Mouse (Mus musculus): Measurements from ENCODE around the gene Chodl. TPM values are rescaled to one million over a fixed set of nuclear protein-coding genes. Genes with fewer than 3 reads are reported as not detected.

Chodl gene
- not detected in 2 replicates for polyA plus RNA-seq (2012; rRNA removed)

DNA sequence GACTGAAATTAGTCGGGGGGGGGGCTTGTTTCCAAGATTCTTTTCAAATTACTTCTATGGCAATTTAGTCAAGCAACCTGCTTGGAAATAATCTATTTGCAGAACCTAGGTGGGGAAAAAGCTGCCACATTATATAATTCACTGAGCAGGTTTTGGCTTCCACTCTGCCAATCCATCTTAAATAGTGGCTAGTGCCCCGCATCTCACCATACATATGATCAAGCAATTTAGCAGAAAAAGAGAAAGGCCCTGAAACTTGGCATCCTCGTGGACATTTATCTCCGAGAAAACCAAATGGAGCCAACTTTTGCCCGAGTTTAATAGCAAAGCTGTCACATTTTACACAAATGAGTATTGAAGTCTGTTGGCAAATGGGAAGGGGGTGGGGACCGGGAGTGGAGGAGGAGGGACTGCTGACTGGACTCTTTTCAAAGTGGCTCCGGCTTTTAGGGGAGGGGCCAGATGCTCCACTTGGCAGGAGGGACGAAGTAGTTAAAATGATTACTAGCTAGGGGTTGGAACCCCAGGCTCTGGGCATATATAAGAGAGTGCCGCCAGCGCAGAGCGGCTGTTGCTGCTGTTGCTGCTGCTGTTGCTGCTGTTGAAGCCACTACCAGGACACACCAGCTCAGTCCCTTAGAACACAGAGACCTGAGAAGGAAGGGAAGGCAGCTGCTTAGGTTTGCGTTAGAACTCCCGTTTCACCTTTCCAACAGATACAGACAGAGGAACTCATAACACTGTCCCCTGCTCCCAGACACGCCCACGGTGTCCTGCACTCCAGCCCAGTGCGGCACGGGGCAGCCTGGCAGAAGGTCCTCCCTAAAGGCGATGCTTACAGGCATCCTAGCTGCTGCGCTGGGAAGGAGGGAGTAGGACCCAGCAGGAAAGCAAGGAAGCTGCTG is at the start of gene Chodl:
TSS of gene Chodl (plus strand) at position 567 of the 905 bp plus-strand sequence.
- no peaks in the 10 kb centered on the region for H3K36me3 ChIP-seq (ENCODE audit: control insufficient read depth, insufficient read depth, low read length)
- TF ChIP-seq CTCF (IDR thresholded peaks at IDR 0.05; ENCODE audit: extremely low read depth, insufficient read depth, insufficient read length, insufficient replicate concordance) (no peak), POLR2A (IDR thresholded peaks at IDR 0.05; ENCODE audit: low read depth, low read length) (no peak)
- no peaks in the 10 kb centered on the region for H3K27me3 ChIP-seq (ENCODE audit: control insufficient read depth, insufficient read depth, low read length)
- 18% methylated on average over 19 of the region's 19 CpGs for WGBS
- DNase-seq (ENCODE audit: low read depth in 1 of 2, low spot score in 2 of 2) = no peak
- H3K4me1 ChIP-seq (ENCODE audit: control insufficient read depth, insufficient read depth, insufficient read length) = no peaks in the 10 kb centered on the region
- no peak within 1 kb of the TSS for H3K4me3 ChIP-seq (ENCODE audit: extremely low read depth, insufficient read depth, insufficient read length)
- H3K27ac ChIP-seq (ENCODE audit: insufficient read depth, low read length) = no peak within 1 kb of the TSS

DNA sequence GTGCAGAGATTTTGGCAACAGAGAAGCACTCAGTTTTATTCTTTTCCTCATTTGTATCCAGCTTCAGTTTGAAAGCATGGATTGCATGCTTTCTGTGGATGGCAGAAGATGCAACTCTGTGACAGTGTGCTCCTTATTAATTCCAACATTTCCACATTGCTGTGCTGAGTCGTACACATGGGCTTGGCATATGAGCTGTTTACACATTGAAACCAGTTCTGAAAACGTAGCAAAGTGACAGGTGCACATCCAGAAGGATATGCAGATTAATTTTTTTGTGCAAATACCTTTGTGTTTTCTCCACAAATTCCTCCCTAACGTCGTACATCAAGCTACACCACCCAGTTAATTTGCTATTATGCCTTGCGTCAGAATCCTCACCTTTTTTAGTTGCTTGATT is 8.1 kb upstream of the Chodl start:
- Histone ChIP-seq H3K27me3 (ENCODE audit: control insufficient read depth, insufficient read depth, low read length) (no peaks in the 10 kb centered on the region), H3K27ac (ENCODE audit: insufficient read depth, low read length) (no peak overlapping the region), H3K4me3 (ENCODE audit: extremely low read depth, insufficient read depth, insufficient read length) (no peak overlapping the region), H3K4me1 (ENCODE audit: control insufficient read depth, insufficient read depth, insufficient read length) (no peaks in the 10 kb centered on the region), H3K36me3 (ENCODE audit: control insufficient read depth, insufficient read depth, low read length) (no peaks in the 10 kb centered on the region)
- 73% methylated on average over 5 of the region's 5 CpGs for WGBS
- DNase-seq (ENCODE audit: low read depth in 1 of 2, low spot score in 2 of 2) = no peak
- no peak for TF ChIP-seq POLR2A (IDR thresholded peaks at IDR 0.05; ENCODE audit: low read depth, low read length)
- no peak for TF ChIP-seq CTCF (IDR thresholded peaks at IDR 0.05; ENCODE audit: extremely low read depth, insufficient read depth, insufficient read length, insufficient replicate concordance)

DNA sequence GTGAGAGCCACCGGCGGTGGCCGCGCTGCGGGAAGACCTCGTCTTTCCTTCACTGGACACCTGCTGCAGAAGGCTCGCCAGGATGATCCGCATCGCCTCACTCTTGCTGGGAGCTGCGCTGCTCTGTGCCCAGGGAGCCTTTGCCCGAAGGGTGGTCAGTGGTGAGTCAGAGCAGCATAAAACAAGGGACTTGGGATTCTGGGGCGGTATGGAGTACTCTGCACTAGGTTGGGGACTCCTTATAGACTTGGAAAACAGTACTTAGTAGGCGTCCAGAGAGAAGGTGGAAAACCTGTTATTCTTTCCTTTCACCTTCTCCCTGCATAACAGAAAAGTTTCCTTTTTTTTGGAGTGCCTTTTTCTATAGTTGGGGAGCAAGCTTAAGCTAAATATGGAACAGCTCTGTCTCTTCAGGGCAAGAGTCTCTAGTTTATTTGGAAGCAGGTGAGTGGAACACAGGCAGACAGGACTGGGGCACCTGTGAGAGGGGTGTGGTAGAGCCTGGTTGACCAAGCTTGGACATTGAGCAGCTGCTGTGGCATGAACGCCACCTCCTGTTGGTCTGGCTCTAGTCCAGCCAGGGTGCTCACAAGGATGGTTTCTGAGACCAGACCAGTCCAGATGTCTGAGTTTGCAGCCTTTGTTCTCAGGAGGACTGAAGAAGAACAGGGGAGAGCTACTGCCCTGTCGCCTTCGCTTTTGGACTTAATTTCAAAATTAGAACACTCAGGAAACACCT is 708 bp downstream of the Chodl start:
- no peak overlapping the region for H3K4me3 ChIP-seq (ENCODE audit: extremely low read depth, insufficient read depth, insufficient read length)
- H3K27me3 ChIP-seq (ENCODE audit: control insufficient read depth, insufficient read depth, low read length) = no peaks in the 10 kb centered on the region
- H3K27ac ChIP-seq (ENCODE audit: insufficient read depth, low read length) = no peak overlapping the region
- TF ChIP-seq POLR2A (IDR thresholded peaks at IDR 0.05; ENCODE audit: low read depth, low read length) (no peak), CTCF (IDR thresholded peaks at IDR 0.05; ENCODE audit: extremely low read depth, insufficient read depth, insufficient read length, insufficient replicate concordance) (no peak)
- 20% methylated on average over 16 of the region's 16 CpGs for WGBS
- DNase-seq (ENCODE audit: low read depth in 1 of 2, low spot score in 2 of 2) = no peak
- H3K36me3 ChIP-seq (ENCODE audit: control insufficient read depth, insufficient read depth, low read length) = no peaks in the 10 kb centered on the region
- no peaks in the 10 kb centered on the region for H3K4me1 ChIP-seq (ENCODE audit: control insufficient read depth, insufficient read depth, insufficient read length)

DNA sequence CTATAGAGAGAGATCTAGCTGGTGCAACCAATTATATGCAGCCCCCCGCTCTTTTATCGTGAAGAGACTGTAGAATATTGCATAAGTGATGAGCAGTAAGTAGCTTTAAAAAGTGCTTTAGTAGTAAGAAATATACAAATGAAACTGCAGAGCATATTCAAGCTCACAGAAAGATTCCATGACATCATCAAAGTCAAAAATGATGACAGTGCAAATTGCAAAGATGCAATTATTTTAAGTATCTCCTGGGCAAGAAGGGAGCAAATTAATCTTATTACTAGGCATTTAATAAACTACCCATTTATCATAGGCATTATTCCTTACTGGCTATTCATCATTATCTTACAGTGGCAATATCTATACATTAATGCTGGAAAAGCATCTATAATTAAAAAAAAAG is 3.5 kb downstream of the Chodl start:
- WGBS = 96% methylated on average over 2 of the region's 2 CpGs
- Histone ChIP-seq H3K27me3 (ENCODE audit: control insufficient read depth, insufficient read depth, low read length) (no peaks in the 10 kb centered on the region), H3K4me1 (ENCODE audit: control insufficient read depth, insufficient read depth, insufficient read length) (no peaks in the 10 kb centered on the region), H3K36me3 (ENCODE audit: control insufficient read depth, insufficient read depth, low read length) (no peaks in the 10 kb centered on the region), H3K27ac (ENCODE audit: insufficient read depth, low read length) (no peak overlapping the region), H3K4me3 (ENCODE audit: extremely low read depth, insufficient read depth, insufficient read length) (no peak overlapping the region)
- TF ChIP-seq POLR2A (IDR thresholded peaks at IDR 0.05; ENCODE audit: low read depth, low read length) (no peak), CTCF (IDR thresholded peaks at IDR 0.05; ENCODE audit: extremely low read depth, insufficient read depth, insufficient read length, insufficient replicate concordance) (no peak)
- no peak for DNase-seq (ENCODE audit: low read depth in 1 of 2, low spot score in 2 of 2)

DNA sequence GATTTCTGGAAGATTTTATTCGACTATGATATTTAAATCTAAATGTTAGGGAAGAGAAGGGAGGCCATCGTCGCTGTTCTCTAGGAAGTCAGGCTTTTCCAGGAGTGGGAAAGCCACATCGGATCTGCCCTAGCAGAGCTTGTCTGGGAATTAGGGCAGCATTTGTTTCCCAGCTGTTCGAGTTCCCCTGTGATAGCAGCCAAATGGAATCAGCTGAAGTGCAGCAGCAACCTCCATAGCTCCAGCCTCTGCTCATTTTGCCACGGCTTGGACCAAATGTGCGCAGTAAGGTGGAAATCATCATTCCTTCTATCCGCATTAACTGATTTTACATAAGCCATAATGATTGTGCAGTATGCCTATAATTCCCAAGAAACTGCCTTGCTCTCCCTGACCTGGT is 7.0 kb downstream of the Chodl start:
- Histone ChIP-seq H3K27me3 (ENCODE audit: control insufficient read depth, insufficient read depth, low read length) (no peaks in the 10 kb centered on the region), H3K36me3 (ENCODE audit: control insufficient read depth, insufficient read depth, low read length) (no peaks in the 10 kb centered on the region), H3K4me3 (ENCODE audit: extremely low read depth, insufficient read depth, insufficient read length) (no peak overlapping the region), H3K4me1 (ENCODE audit: control insufficient read depth, insufficient read depth, insufficient read length) (no peaks in the 10 kb centered on the region), H3K27ac (ENCODE audit: insufficient read depth, low read length) (no peak overlapping the region)
- 70% methylated on average over 8 of the region's 8 CpGs for WGBS
- DNase-seq (ENCODE audit: low read depth in 1 of 2, low spot score in 2 of 2) = no peak
- TF ChIP-seq CTCF (IDR thresholded peaks at IDR 0.05; ENCODE audit: extremely low read depth, insufficient read depth, insufficient read length, insufficient replicate concordance) (no peak), POLR2A (IDR thresholded peaks at IDR 0.05; ENCODE audit: low read depth, low read length) (no peak)

DNA sequence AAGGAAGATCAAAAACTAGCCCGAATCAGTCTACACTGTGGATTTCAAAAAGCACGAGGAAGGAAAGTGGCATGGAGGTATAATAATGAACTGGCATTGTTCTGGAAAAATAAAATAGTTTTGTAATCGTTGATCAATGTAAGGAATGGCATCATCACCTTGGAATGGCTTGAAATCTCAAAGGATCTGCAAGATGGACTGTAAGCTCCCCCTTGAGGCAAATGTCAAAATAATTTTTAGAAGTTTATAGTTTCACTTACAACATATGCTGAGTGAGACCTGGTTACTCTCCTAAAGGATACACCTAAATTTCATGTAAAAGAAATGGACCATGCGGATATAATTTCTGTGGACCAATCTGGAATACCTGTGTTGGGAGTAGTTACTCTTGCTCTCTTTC is 19.6 kb downstream of the Chodl start:
- Histone ChIP-seq H3K27ac (ENCODE audit: insufficient read depth, low read length) (no peak overlapping the region), H3K4me1 (ENCODE audit: control insufficient read depth, insufficient read depth, insufficient read length) (no peaks in the 10 kb centered on the region), H3K4me3 (ENCODE audit: extremely low read depth, insufficient read depth, insufficient read length) (no peak overlapping the region), H3K36me3 (ENCODE audit: control insufficient read depth, insufficient read depth, low read length) (no peaks in the 10 kb centered on the region), H3K27me3 (ENCODE audit: control insufficient read depth, insufficient read depth, low read length) (no peaks in the 10 kb centered on the region)
- WGBS = 76% methylated on average over 4 of the region's 4 CpGs
- TF ChIP-seq CTCF (IDR thresholded peaks at IDR 0.05; ENCODE audit: extremely low read depth, insufficient read depth, insufficient read length, insufficient replicate concordance) (no peak), POLR2A (IDR thresholded peaks at IDR 0.05; ENCODE audit: low read depth, low read length) (no peak)
- DNase-seq (ENCODE audit: low read depth in 1 of 2, low spot score in 2 of 2) = no peak
